Mouse (Mus musculus) heart, embryonic 15.5 days (tissue): ENCODE results near the gene Ipo7. TPM values are rescaled to one million over a fixed set of nuclear protein-coding genes. Genes with fewer than 3 reads are reported as not detected.
"Not testable (repeated sequence)": the region's sequence is repeated elsewhere in the genome, so short reads cannot be mapped to it uniquely, and the experiment has no call there.

Experiments used
- ATAC-seq: fragments of 200-750 bp; cut with Nextera tagmentation; replicated peaks from 2 replicates; pipeline ENCODE4 v1.8.0; 2017; ENCODE audit warnings: low read depth, moderate TSS enrichment; ENCODE audit not compliant: insufficient number of reproducible peaks, insufficient read depth, low FRiP score
- H3K27ac ChIP-seq: fragments of 300-500 bp; sonication (generic); 2 replicates; pipeline ENCODE4 v1.5.1; 2015; ENCODE audit warnings: mild to moderate bottlenecking, inconsistent platforms
- H3K27me3 ChIP-seq: fragments of 300-500 bp; sonication (generic); 2 replicates; pipeline ENCODE4 v1.6.1; 2015; ENCODE audit warnings: inconsistent platforms
- H3K36me3 ChIP-seq: fragments of 300-500 bp; sonication (generic); 2 replicates; pipeline ENCODE4 v1.6.1; 2015; ENCODE audit warnings: mild to moderate bottlenecking, inconsistent platforms
- H3K4me1 ChIP-seq: fragments of 300-500 bp; sonication (generic); replicated peaks from 2 replicates; pipeline ENCODE4 v1.6.1; 2015; ENCODE audit warnings: inconsistent platforms
- H3K4me2 ChIP-seq: fragments of 300-500 bp; sonication (generic); 2 replicates; pipeline ENCODE4 v1.6.1; 2015; ENCODE audit warnings: inconsistent platforms, mild to moderate bottlenecking, moderate library complexity
- H3K4me3 ChIP-seq: fragments of 300-500 bp; sonication (generic); 2 replicates; pipeline ENCODE4 v1.5.1; 2015; ENCODE audit warnings: mild to moderate bottlenecking, inconsistent platforms
- H3K9ac ChIP-seq: fragments of 300-500 bp; sonication (generic); 2 replicates; pipeline ENCODE4 v1.6.1; 2015; ENCODE audit warnings: mild to moderate bottlenecking, inconsistent platforms
- H3K9me3 ChIP-seq: fragments of 300-500 bp; sonication (generic); replicated peaks from 2 replicates; pipeline ENCODE4 v1.6.1; 2016; ENCODE audit warnings: inconsistent platforms
- WGBS: fragments of 180-500 bp; shearing (Covaris S2); methylation state at CpG from one replicate; pipeline ENCODE4 v1.1.7; 2015; ENCODE audit warnings: mixed read lengths; 5-methylcytosine and 5-hydroxymethylcytosine counted together
- polyA plus RNA-seq: library from polyadenylated mRNA; unstranded; fragments of >200 nt; fragmentation: Nextera tagmentation; extraction: Ambion mirVana; gene quantifications from 2 replicates; pipeline ENCODE4 v1.2.1, GENCODE M21; 2015

The Ipo7 gene
- polyA plus RNA-seq, 1 experiment from 2014 or later, result 35.3 TPM

DNA sequence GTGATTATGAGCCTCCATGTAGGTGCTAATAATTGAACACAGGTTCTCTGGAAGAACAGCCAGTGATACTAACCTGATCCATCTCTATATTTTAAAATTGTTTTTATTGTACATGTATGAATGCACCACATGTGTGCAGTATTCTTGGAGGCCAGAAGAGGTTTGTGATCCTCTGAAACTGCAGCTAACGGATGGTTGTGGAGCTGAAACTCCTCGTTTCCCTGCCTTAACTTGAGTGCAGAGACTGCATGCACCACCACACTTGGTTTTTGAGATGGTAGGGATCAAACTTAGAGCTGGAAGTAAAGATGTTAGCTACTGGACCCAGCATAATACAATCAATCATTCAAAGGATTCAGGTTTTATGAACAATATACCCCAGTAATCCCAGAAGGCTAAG lies 8.5 kb downstream of the Ipo7 start:
- no peak overlapping the region for H3K4me3 ChIP-seq
- no peak overlapping the region for H3K9ac ChIP-seq
- H3K27ac ChIP-seq, result no peak overlapping the region
- no peak overlapping the region for H3K4me2 ChIP-seq
- peaks cover 17% of the 10 kb centered on the region for H3K36me3 ChIP-seq
- ATAC-seq, result no peak
- no peaks in the 10 kb centered on the region for H3K4me1 ChIP-seq
- no peaks in the 10 kb centered on the region for H3K9me3 ChIP-seq
- 67% methylated on average over 2 of the region's 2 CpGs for WGBS
- no peaks in the 10 kb centered on the region for H3K27me3 ChIP-seq

DNA sequence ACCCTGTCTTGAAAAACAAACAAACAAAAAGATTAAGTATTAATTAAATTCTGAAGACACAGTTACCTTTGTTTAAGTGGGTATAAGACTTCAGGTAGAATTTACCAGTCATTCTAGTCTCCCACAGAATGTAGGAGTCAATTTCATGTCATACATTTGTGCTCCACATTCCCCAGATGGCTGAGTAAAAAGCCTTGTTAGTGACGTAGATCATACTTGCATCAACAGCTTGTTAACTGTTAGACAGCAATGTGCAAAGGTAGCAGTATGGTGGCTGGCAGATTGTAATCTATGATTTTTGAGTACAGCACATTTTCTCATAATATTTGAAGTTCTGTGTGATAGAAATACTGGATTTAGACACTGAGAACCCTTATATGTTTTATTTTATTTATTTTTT lies 10.8 kb downstream of the Ipo7 start:
- Histone ChIP-seq H3K9me3 (no peaks in the 10 kb centered on the region), H3K4me2 (no peak overlapping the region), H3K27ac (no peak overlapping the region), H3K4me1 (no peaks in the 10 kb centered on the region), H3K4me3 (no peak overlapping the region), H3K9ac (no peak overlapping the region), H3K27me3 (no peaks in the 10 kb centered on the region), H3K36me3 (peaks cover 33% of the 10 kb centered on the region)
- ATAC-seq, result no peak
- 51% methylated on average over 1 of the region's 1 CpGs for WGBS

DNA sequence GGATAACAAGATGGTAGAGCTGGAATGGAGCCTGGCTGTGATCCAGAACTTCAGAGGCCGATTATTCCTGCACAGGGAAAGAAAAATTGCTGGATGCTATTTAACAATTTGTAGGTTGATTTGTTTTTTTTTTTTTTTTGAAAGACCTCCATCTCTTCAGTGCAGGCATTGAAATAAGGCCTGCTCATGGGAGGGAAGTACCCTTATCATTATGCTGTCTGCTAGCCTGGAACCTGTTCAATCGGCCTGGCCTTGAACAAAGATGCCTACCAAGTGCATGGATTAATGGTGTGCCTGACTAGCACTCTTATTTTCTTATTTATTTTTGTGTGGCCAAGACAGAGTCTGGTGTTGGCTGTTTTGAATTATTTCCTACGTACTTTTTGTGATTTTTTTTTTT lies 12.3 kb downstream of the Ipo7 start:
- H3K4me3 ChIP-seq, result no peak overlapping the region
- ATAC-seq, result no peak
- 0 out of 2 replicates have a peak, but pooled peaks cover 5% of the 10 kb centered on the region for H3K4me1 ChIP-seq
- H3K27me3 ChIP-seq, result no peaks in the 10 kb centered on the region
- no peaks in the 10 kb centered on the region for H3K9me3 ChIP-seq
- WGBS, result 70% methylated on average over 3 of the region's 3 CpGs
- H3K27ac ChIP-seq, result no peak overlapping the region
- H3K9ac ChIP-seq, result no peak overlapping the region
- H3K4me2 ChIP-seq, result no peak overlapping the region
- peaks cover 37% of the 10 kb centered on the region for H3K36me3 ChIP-seq

DNA sequence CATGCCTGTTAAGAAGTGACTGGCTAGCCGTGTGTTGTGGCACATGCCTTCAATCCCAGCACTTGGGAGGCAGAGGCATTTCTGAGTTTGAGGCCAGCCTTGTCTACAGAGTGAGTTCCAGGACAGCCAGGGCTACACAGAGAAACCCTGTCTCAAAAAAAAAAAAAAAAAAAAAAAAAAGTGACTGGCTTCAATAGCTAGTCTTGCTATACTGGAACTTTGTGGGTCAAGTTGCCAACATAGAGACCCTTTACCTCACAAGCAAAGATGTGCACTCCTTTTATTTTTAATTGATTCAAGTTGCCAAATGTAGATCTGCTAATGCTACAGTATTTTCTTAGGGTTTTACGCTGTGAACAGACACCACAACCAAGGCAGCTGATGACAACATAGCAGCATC lies 39.6 kb downstream of the Ipo7 start:
- 84% methylated on average over 2 of the region's 2 CpGs for whole genome bisulfite sequencing
- H3K36me3 ChIP-seq, result peaks cover 33% of the 10 kb centered on the region
- H3K4me2 ChIP-seq, H3K9me3 ChIP-seq, H3K9ac ChIP-seq, H3K27me3 ChIP-seq, H3K27ac ChIP-seq, H3K4me1 ChIP-seq, ATAC-seq, H3K4me3 ChIP-seq: not testable (repeated sequence)

DNA sequence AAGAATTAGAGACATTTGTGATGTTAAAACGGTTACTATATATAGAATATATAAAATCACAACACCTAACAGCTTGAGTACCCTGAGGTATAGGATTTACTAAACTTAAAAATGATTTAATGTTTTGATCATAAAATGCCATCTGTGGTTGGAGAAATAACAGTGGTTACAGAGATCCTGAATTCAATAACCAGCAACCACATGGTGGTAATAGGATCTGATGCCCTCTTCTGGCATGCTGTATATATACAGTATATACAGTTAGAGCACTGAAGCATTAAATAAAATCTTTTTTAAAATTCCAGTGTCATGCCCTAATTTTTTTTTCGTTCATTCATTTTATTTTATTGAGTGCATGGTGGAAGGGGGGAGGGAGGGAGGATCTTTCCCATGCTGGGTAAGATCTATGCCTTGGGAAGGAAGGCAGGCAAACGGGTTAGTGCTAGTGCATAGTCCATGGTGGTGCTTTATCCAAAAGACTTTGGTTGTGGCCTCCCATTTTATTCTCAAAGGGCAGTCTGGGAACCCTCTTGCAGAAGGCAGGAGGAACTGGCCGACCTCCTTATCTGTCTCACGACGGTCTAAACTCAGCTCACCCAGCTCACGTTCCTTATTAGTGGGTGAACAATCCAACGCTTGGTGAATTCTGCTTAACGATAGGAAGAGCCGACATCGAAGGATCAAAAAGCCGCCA lies 41.2 kb downstream of the Ipo7 start:
- no peaks in the 10 kb centered on the region for H3K27me3 ChIP-seq
- no peak overlapping the region for H3K4me2 ChIP-seq
- H3K27ac ChIP-seq, result no peak overlapping the region
- no peak overlapping the region for H3K4me3 ChIP-seq
- no peaks in the 10 kb centered on the region for H3K9me3 ChIP-seq
- H3K9ac ChIP-seq, result no peak overlapping the region
- no peak for ATAC-seq
- H3K36me3 ChIP-seq, result peaks cover 20% of the 10 kb centered on the region
- 77% methylated on average over 12 of the region's 12 CpGs for WGBS
- peaks cover 15% of the 10 kb centered on the region for H3K4me1 ChIP-seq

DNA sequence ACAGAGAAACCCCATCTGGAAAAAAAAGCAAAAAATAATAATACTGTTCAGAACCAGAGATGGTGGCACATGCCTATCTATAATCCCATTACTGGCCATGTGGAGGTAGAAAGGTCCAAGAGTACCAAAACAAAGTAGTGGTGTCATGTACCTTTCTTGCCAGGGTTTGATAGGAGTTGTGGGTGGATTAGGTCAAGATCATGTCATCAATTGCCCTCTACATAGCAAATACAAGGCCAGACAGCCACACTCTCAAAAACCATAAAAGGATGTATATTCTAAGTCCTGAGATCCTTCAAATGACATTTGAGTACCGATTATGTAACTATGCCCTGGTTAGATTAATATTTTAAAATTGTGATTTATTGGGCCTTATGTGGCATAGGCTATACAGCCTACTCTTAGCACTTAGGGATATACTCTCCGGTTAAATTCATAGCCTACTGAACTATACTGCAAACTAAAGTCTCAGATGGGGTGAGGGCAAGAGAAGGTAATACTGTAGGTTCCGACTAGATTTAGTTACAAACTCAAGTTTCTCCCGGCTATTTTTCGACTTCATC lies 42.1 kb downstream of the Ipo7 start:
- no peak for ATAC-seq
- peak overlapping the region; percentile 62 for H3K4me3 ChIP-seq
- peaks cover 15% of the 10 kb centered on the region for H3K4me1 ChIP-seq
- H3K4me2 ChIP-seq, result peak overlapping the region; percentile 67
- H3K27ac ChIP-seq, result peak overlapping the region; percentile 97
- peaks cover 12% of the 10 kb centered on the region for H3K36me3 ChIP-seq
- no peaks in the 10 kb centered on the region for H3K27me3 ChIP-seq
- H3K9ac ChIP-seq, result peak overlapping the region; percentile 82
- 15% methylated on average over 5 of the region's 5 CpGs for WGBS
- H3K9me3 ChIP-seq, result no peaks in the 10 kb centered on the region

DNA sequence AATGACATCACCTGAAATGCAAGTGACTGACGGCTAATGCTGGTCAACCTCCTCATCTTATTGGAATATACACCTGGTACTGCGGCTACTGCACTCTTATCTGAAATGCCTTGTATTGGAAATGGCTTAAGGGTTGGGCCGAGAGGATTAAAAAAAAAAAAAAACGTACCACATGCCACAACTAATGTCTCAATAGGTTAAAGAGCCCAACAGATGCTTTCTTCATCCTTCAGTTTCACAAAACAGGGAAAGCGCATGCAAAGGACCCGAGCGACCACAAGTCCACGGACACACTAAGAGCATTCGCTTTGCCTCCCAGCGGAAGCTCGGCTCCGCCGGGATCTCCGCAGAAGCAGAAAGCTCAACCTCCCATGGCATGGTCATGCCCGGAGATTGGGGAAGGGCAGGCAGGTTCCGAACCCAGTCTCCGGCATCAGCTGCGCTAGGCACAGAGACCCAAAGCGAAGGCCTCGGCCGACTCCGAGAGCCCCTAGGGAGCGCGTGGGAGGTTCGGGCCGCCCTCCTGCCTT lies 42.7 kb downstream of the Ipo7 start:
- H3K4me3 ChIP-seq, result peak overlapping the region; percentile 62
- no peaks in the 10 kb centered on the region for H3K9me3 ChIP-seq
- peaks cover 15% of the 10 kb centered on the region for H3K4me1 ChIP-seq
- ATAC-seq, result peak; percentile 2
- peak overlapping the region; percentile 67 for H3K4me2 ChIP-seq
- H3K9ac ChIP-seq, result peak overlapping the region; percentile 82
- H3K27me3 ChIP-seq, result no peaks in the 10 kb centered on the region
- H3K36me3 ChIP-seq, result peaks cover 9% of the 10 kb centered on the region
- WGBS, result under 1% methylated on average over 26 of the region's 26 CpGs
- H3K27ac ChIP-seq, result peak overlapping the region; percentile 97

DNA sequence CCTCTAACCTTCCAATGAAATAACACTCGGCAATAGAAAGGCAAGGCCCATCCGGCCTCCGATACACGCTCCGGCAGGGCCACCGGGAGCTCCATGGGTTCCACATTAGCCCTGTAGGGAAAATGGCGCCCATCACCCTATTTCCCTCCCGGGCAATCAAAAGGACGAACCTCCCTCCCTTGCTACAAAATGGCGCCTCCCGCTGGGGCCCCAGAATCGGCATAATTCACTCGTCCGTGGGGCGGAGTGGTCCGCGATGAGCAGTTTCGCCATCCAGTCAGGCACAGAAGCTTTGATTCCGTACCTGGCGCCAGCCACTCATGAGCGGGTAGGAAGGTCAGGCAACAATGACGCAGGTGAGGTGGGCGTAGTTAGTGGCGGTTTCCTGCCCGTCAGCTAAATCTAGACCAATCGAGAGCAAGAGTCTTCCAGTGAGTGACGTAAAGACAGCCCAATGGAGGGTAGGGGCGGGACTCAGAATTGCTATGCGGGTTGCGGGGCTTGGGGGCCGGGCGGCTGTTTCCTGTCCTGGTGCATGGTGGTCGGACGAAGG lies 43.2 kb downstream of the Ipo7 start, which contains the start of gene Zfp143:
Zfp143 (plus strand) TSS at position 19 of the 553 bp plus-strand sequence.
- Histone ChIP-seq H3K27me3 (no peaks in the 10 kb centered on the region), H3K36me3 (peaks cover 8% of the 10 kb centered on the region), H3K9me3 (no peaks in the 10 kb centered on the region), H3K4me3 (peak within 1 kb of the TSS; percentile 78), H3K4me1 (peaks cover 15% of the 10 kb centered on the region), H3K27ac (peak within 1 kb of the TSS; percentile 100), H3K4me2 (peak within 1 kb of the TSS; percentile 67), H3K9ac (peak within 1 kb of the TSS; percentile 92)
- peak; percentile 98 for ATAC-seq
- WGBS, result under 1% methylated on average over 34 of the region's 34 CpGs

DNA sequence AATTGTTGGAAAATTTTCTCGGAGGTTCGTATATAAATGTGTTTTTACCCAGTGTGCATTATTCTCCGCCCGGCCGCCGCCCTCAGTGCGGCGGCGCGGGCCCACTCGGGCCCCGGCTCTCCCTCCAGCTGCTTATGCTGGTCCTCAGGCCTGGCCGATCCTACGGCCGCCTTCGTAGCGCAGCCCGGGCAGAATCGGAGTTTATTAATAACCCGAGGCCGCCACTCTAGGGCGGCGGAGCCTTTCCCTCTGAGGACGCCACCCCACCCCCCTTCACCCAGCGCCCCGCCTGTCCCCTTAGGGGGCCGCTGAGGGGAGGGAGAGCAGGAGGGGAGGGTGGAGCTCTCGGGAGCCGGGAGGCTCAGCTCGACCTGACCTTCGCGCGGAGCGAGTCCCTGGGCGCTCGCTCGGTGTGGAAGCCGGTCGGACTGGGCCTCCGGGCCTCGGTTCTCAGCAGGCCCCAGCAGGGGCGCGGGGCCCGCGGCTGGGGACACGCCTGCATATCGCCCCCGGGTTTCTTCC lies 43.7 kb downstream of the Ipo7 start:
- peak overlapping the region; percentile 78 for H3K4me3 ChIP-seq
- H3K36me3 ChIP-seq, result peaks cover 8% of the 10 kb centered on the region
- no peaks in the 10 kb centered on the region for H3K9me3 ChIP-seq
- H3K9ac ChIP-seq, result peak overlapping the region; percentile 92
- peak overlapping the region; percentile 100 for H3K27ac ChIP-seq
- peaks cover 15% of the 10 kb centered on the region for H3K4me1 ChIP-seq
- under 1% methylated on average over 48 of the region's 48 CpGs for WGBS
- ATAC-seq, result peak; percentile 85
- H3K4me2 ChIP-seq, result peak overlapping the region; percentile 63
- H3K27me3 ChIP-seq, result no peaks in the 10 kb centered on the region

DNA sequence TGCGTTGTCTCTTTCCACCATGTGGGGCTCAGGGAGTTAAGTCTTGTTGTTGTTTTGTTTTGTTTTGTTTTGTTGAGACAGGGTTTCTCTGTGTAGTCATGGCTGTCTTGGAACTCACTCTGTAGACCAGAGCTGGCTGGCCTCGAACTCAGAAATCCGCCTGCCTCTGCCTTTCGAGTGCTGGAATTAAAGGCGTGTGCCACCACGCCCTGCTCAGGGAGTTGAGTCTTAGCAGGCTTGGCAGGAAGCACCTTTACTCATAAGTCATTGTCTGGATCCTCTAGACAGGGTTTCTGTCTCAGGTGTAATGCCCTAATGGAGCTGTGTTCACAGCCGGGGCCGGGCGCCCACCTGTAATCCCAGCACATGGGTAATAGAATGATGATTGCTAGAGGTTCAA lies 45.7 kb downstream of the Ipo7 start:
- Histone ChIP-seq H3K27ac (no peak overlapping the region; the same call in 1 of the 2 replicates), H3K4me1 (peaks cover 15% of the 10 kb centered on the region), H3K36me3 (peaks cover 15% of the 10 kb centered on the region), H3K9me3 (no peaks in the 10 kb centered on the region), H3K9ac (no peak overlapping the region), H3K4me3 (no peak overlapping the region), H3K27me3 (no peaks in the 10 kb centered on the region), H3K4me2 (no peak overlapping the region)
- no peak for ATAC-seq
- 97% methylated on average over 9 of the region's 9 CpGs for WGBS

DNA sequence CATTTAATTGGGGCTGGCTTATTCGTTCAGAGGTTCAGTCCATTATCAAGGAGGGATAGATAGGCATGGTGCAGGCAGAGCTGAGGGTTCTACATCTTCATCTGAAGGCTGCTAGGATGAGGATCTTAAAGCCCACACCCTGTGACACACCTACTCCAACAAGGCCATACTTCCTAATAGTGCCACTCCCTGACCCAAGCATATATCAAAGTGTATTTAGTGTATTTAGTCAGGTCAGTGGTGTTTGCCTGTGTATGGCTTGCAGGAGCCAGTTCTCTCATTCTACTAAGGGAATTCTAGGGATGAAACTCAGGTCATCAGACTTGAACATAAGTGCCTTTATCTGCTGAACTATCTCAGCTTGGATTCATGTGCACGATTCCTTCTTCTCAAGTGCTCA lies 51.0 kb downstream of the Ipo7 start:
- Histone ChIP-seq H3K27ac (no peak overlapping the region), H3K36me3 (peaks cover 57% of the 10 kb centered on the region), H3K9me3 (no peaks in the 10 kb centered on the region), H3K9ac (no peak overlapping the region), H3K4me2 (no peak overlapping the region), H3K27me3 (no peaks in the 10 kb centered on the region), H3K4me1 (no peaks in the 10 kb centered on the region), H3K4me3 (no peak overlapping the region)
- no peak for ATAC-seq
- 83% methylated on average over 2 of the region's 2 CpGs for WGBS
